Mouse (Mus musculus) CD4-positive naive resting alpha-beta T cell, adult 76 days (primary cell): Measurements from ENCODE around the gene Slc25a28. TPM values are rescaled to one million over a fixed set of nuclear protein-coding genes. Genes with fewer than 3 reads are reported as not detected.

Experiments used
- total RNA-seq: library from RNA; stranded (reverse); gene quantifications from one replicate; pipeline ENCODE4 v1.2.4, GENCODE M21; 2023

The Slc25a28 gene
- total RNA-seq: 52.5 TPM

GRCm38 (mm10) chr19:43674730-43675524, at the start of gene Slc25a28:
Slc25a28 (minus strand) TSS chr19:43674881.

GRCm38 (mm10) chr19:43689419-43690246, 15.0 kb upstream of the Slc25a28 start, which contains the start of gene Entpd7:
Entpd7 (plus strand) TSS chr19:43689672.

Other genes starting within 250 kb of the Slc25a28 start
- not detected for gene Cnnm1, start 234.4 kb downstream of the Slc25a28 start, total RNA-seq
- 124 TPM for gene Got1, start 150.3 kb downstream of the Slc25a28 start, total RNA-seq
- gene Nkx2-3, start 62.6 kb downstream of the Slc25a28 start, total RNA-seq: not detected
- 6.0 TPM for gene Entpd7, start 14.8 kb upstream of the Slc25a28 start, total RNA-seq
- 6.3 TPM for gene Cutc, start 78.1 kb upstream of the Slc25a28 start, total RNA-seq
- 9.2 TPM for gene Cox15, start 78.1 kb upstream of the Slc25a28 start, total RNA-seq
- gene Abcc2, start 107.3 kb upstream of the Slc25a28 start, total RNA-seq: not detected